Comparison of ENCODE assay signal across 23 mouse cellular contexts in the genomic region with DNA sequence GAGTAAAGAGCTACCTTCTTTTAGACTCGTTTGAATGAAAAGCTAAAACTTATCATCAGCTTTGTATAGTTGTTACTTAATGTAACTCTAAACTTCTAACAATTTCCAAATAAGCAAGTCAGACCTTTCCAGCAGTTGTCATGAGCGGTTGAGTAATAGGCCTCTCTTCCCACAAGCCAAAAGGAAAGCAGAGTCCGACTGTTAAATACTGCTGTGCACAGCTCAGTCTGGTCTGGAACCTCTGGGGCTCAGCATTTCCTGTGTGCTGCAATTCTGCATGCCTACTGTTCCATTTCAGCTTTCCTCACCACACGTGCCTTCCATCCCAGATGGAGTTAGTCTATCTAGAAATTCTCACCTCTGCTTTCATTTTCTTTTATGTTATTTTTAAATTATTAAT. TPM values are rescaled to one million over a fixed set of nuclear protein-coding genes. Genes with fewer than 3 reads are reported as not detected.
A peak's percentile ranks its signal among the peaks of the same experiment; 100 is the strongest.
DNase-seq lines count a peak whose midpoint lies in the region; ATAC-seq and TF ChIP-seq lines count a peak whose summit lies in the region.
"Had no signal": no experiment of that assay in that cellular context is flagged by ENCODE, and none has a peak within 500 bp of the region (broad histone marks: within the 10 kb centered on the region; RNA-seq: fewer than 3 reads in every experiment).

No protein-coding gene starts in this region.

- no peak overlapping the region for H3K4me2 ChIP-seq in kidney, embryonic 15.5 days
- H3K4me2 ChIP-seq: embryonic facial prominence, embryonic 15.5 days; forebrain, embryonic 15.5 days; heart, embryonic 13.5 days; hindbrain, embryonic 14.5 days; limb, embryonic 15.5 days; lung, embryonic 15.5 days had no signal

- H3K4me1 ChIP-seq in kidney, adult 2 months (ENCODE audit: control insufficient read depth, insufficient read depth, low read length): no peaks in the 10 kb centered on the region
- no peaks in the 10 kb centered on the region for H3K4me1 ChIP-seq in kidney, embryonic 15.5 days
- H3K4me1 ChIP-seq: embryonic facial prominence, embryonic 15.5 days; forebrain, embryonic 15.5 days; limb, embryonic 15.5 days had no signal

- H3K4me3 ChIP-seq in kidney, adult 2 months (ENCODE audit: insufficient read depth, low read depth, low read length): no peak overlapping the region
- H3K4me3 ChIP-seq in kidney, embryonic 15.5 days (replicated peaks): no peak overlapping the region
- H3K4me3 ChIP-seq in macrophage (ENCODE audit: inconsistent target): no peak overlapping the region
- H3K4me3 ChIP-seq: embryonic facial prominence, embryonic 15.5 days; forebrain, embryonic 15.5 days; heart, embryonic 13.5 days; left cerebral cortex, adult 2 months; limb, embryonic 15.5 days; lung, embryonic 15.5 days; midbrain, embryonic 10.5 days had no signal

- H3K9ac ChIP-seq in kidney, embryonic 15.5 days: no peak overlapping the region
- H3K9ac ChIP-seq: embryonic facial prominence, embryonic 15.5 days; forebrain, embryonic 15.5 days; heart, embryonic 13.5 days; hindbrain, embryonic 14.5 days; limb, embryonic 15.5 days; liver, embryonic 14.5 days; lung, embryonic 15.5 days had no signal

- intact Hi-C loops in gastrocnemius, postnatal 14 days (cut with DNase I; ENCODE audit: low total_unique reads): no loop called here

- TF ChIP-seq CTCF in kidney, adult 2 months (conservative IDR thresholded peaks at IDR 0.05; ENCODE audit: insufficient read depth, insufficient read length, low read depth, low read length): no peak

- WGBS in kidney, adult 2 months: 80% methylated on average over 4 of the region's 4 CpGs
- 79% methylated on average over 4 of the region's 4 CpGs for WGBS in kidney, embryonic 15.5 days
- 36% methylated on average over 3 of the region's 4 CpGs for WGBS in macrophage (ENCODE audit: missing documents)

- no peaks in the 10 kb centered on the region for H3K27me3 ChIP-seq in kidney, adult 2 months (replicated peaks; ENCODE audit: control insufficient read depth, insufficient read depth, low read length)
- H3K27me3 ChIP-seq in kidney, embryonic 15.5 days: no peaks in the 10 kb centered on the region
- H3K27me3 ChIP-seq: embryonic facial prominence, embryonic 15.5 days; forebrain, embryonic 15.5 days; heart, embryonic 13.5 days; limb, embryonic 15.5 days; lung, embryonic 15.5 days had no signal

- no peak for ATAC-seq in kidney, embryonic 15.5 days (replicated peaks; ENCODE audit: low FRiP score)
- ATAC-seq: forebrain, embryonic 15.5 days had no signal

- peak; percentile 22 for DNase-seq in gastrocnemius, adult 18-20 months (ENCODE audit: low spot score)
- no peak for DNase-seq in gastrocnemius, postnatal 14 days
- peak; percentile 5 for DNase-seq in kidney, adult 2 months
- DNase-seq in 416B (ENCODE audit: low read depth): peak; percentile 72
- no peak for DNase-seq in T-cell, adult 2 months (ENCODE audit: low spot score)
- DNase-seq: adrenal gland, postnatal 36 days; cerebellum, adult 11 months; cerebellum, adult 9-11 months; gastrocnemius, postnatal 36 days; right cerebral cortex, postnatal 4 days; thymus, adult 18-20 months; thymus, postnatal 36 days had no signal

- no peaks in the 10 kb centered on the region for H3K79me2 ChIP-seq in macrophage (ENCODE audit: inconsistent target)

- no peak overlapping the region for H3K27ac ChIP-seq in kidney, adult 2 months (ENCODE audit: insufficient read depth, low read depth, low read length)
- no peak overlapping the region for H3K27ac ChIP-seq in kidney, embryonic 15.5 days
- H3K27ac ChIP-seq in macrophage: peak overlapping the region; percentile 75
- H3K27ac ChIP-seq: embryonic facial prominence, embryonic 15.5 days; forebrain, embryonic 15.5 days; heart, embryonic 13.5 days; hindbrain, embryonic 14.5 days; left cerebral cortex, adult 2 months; limb, embryonic 15.5 days; liver, embryonic 14.5 days; lung, embryonic 15.5 days; midbrain, embryonic 10.5 days had no signal

- no peak for TF ChIP-seq POLR2A in kidney, adult 2 months (IDR thresholded peaks at IDR 0.05; ENCODE audit: low read depth, low read length)

- peaks cover 2% of the 10 kb centered on the region for H3K36me3 ChIP-seq in kidney, adult 2 months (ENCODE audit: control insufficient read depth, insufficient read depth, low read length)
- peaks cover 20% of the 10 kb centered on the region for H3K36me3 ChIP-seq in kidney, embryonic 15.5 days
- no peaks in the 10 kb centered on the region; the same call in 1 of the 2 replicates for H3K36me3 ChIP-seq in macrophage (ENCODE audit: inconsistent target)

- H3K9me3 ChIP-seq in kidney, embryonic 15.5 days (replicated peaks): no peaks in the 10 kb centered on the region
- H3K9me3 ChIP-seq: embryonic facial prominence, embryonic 15.5 days; forebrain, embryonic 15.5 days; heart, embryonic 13.5 days; limb, embryonic 15.5 days; lung, embryonic 15.5 days; midbrain, embryonic 10.5 days had no signal

RNA-seq across cellular contexts. Expression of gene Eps15, which starts 56.7 kb away (rescaled TPM):
- 10 to 100 TPM; 74.3 to 80.3 TPM for total RNA-seq in gastrocnemius, adult 18-20 months (2021)
- 10 to 100 TPM; 39.2 to 48.1 TPM for total RNA-seq in gastrocnemius, postnatal 14 days (2021)
- polyA plus RNA-seq in kidney, adult 2 months (2012; rRNA removed): 14.0 and 19.3 TPM in 2 replicates
- 37.8 and 40.6 TPM in 2 replicates for polyA plus RNA-seq in kidney, embryonic 15.5 days (2015; fragmentation: Nextera tagmentation; extraction: Ambion mirVana)
- 100 to 1,000 TPM; 139 to 365 (median 207) TPM for total RNA-seq in macrophage (2018; cell fraction: chromatin; rRNA removed)
- total RNA-seq in macrophage (2018; cell fraction: cytosol; rRNA removed): 100 to 1,000 TPM in 13 of 26 experiments, 10 to 100 TPM in 13; 78.0 to 151 (median 106) TPM
- total RNA-seq in macrophage (2018; cell fraction: nucleus; rRNA removed): 100 to 1,000 TPM in 23 of 26 experiments, 10 to 100 TPM in 3; 86.4 to 258 (median 131) TPM
- 96.6 to 124 TPM (median 102 TPM) in 3 replicates for polyA plus RNA-seq in macrophage (2018)

Comparison
In these comparisons a context has a peak if more than half of its experiments do, and no peak if none do; other contexts are left out.
1. DNase-seq: peak in gastrocnemius, adult 18-20 months (single experiment), kidney, adult 2 months (single experiment) and 416B (single experiment); none in gastrocnemius, postnatal 14 days (single experiment) and T-cell, adult 2 months (single experiment).